Mouse (Mus musculus): ENCODE data around the gene AC140267.1. TPM values are rescaled to one million over a fixed set of nuclear protein-coding genes. Genes with fewer than 3 reads are reported as not detected.

Gene AC140267.1
- total and polyA plus RNA-seq, 2 experiments from 2014 or later, result not detected

- peak; percentile 94 for DNase-seq (ENCODE audit: low spot score)
- peak; percentile 70 for ATAC-seq (ENCODE audit: insufficient read depth, low read depth)
- Histone ChIP-seq H3K4me2 (ENCODE audit: low read depth, low read length) (peak overlapping the region; percentile 95), H3K36me3 (replicated peaks; ENCODE audit: control insufficient read depth, insufficient read depth, low read length) (peaks cover 34% of the 10 kb centered on the region), H3K4me3 (ENCODE audit: low read depth, low read length) (peak overlapping the region; percentile 79), H3K27ac (ENCODE audit: low read depth) (peak overlapping the region; percentile 98), H3K9me3 (replicated peaks; ENCODE audit: control insufficient read depth, low read length) (no peaks in the 10 kb centered on the region), H3K4me1 (ENCODE audit: control insufficient read depth, insufficient read depth) (peaks cover 33% of the 10 kb centered on the region), H3K9ac (replicated peaks; ENCODE audit: low read depth, low read length) (peak overlapping the region; percentile 97), H3K27me3 (ENCODE audit: control insufficient read depth, insufficient read depth, low read length) (no peaks in the 10 kb centered on the region)
- TF ChIP-seq EP300 (IDR thresholded peaks at IDR 0.05; ENCODE audit: low read depth), result no peak; the same call in 1 of the 2 replicates
- TF ChIP-seq CTCF (IDR thresholded peaks at IDR 0.05; ENCODE audit: low read depth), result no peak
- WGBS, result under 1% methylated on average over 50 of the region's 51 CpGs
Observed at GRCm38 (mm10) chr15:80255646-80256121, 20.0 kb downstream of the AC140267.1 start.

- Histone ChIP-seq H3K36me3 (replicated peaks; ENCODE audit: control insufficient read depth, insufficient read depth, low read length) (peaks cover 34% of the 10 kb centered on the region), H3K27ac (ENCODE audit: low read depth) (peak overlapping the region; percentile 98), H3K4me2 (ENCODE audit: low read depth, low read length) (peak overlapping the region; percentile 95), H3K9ac (replicated peaks; ENCODE audit: low read depth, low read length) (peak overlapping the region; percentile 97), H3K27me3 (ENCODE audit: control insufficient read depth, insufficient read depth, low read length) (no peaks in the 10 kb centered on the region), H3K4me1 (ENCODE audit: control insufficient read depth, insufficient read depth) (peaks cover 28% of the 10 kb centered on the region; the same call in 1 of the 2 replicates), H3K4me3 (ENCODE audit: low read depth, low read length) (peak overlapping the region; percentile 79), H3K9me3 (replicated peaks; ENCODE audit: control insufficient read depth, low read length) (no peaks in the 10 kb centered on the region)
- WGBS, result 3% methylated on average over 16 of the region's 16 CpGs
- DNase-seq (ENCODE audit: low spot score), result no peak
- TF ChIP-seq CTCF (IDR thresholded peaks at IDR 0.05; ENCODE audit: low read depth) (no peak), EP300 (IDR thresholded peaks at IDR 0.05; ENCODE audit: low read depth) (no peak)
- no peak for ATAC-seq (ENCODE audit: insufficient read depth, low read depth)
Observed at GRCm38 (mm10) chr15:80256242-80256641, 20.6 kb downstream of the AC140267.1 start.

GRCm38 (mm10) chr15:80256656-80257601, 21.3 kb downstream of the AC140267.1 start:
- peak overlapping the region; percentile 79 for H3K4me3 ChIP-seq (ENCODE audit: low read depth, low read length)
- H3K27me3 ChIP-seq (ENCODE audit: control insufficient read depth, insufficient read depth, low read length), result no peaks in the 10 kb centered on the region
- ATAC-seq (ENCODE audit: insufficient read depth, low read depth) (no peak), DNase-seq (ENCODE audit: low spot score) (no peak)
- H3K36me3 ChIP-seq (replicated peaks; ENCODE audit: control insufficient read depth, insufficient read depth, low read length), result peaks cover 34% of the 10 kb centered on the region
- no peak for TF ChIP-seq CTCF (IDR thresholded peaks at IDR 0.05; ENCODE audit: low read depth)
- TF ChIP-seq EP300 (IDR thresholded peaks at IDR 0.05; ENCODE audit: low read depth), result 0 out of 2 replicates have a peak, but pooled peaks have one; percentile 17
- peak overlapping the region; percentile 98 for H3K27ac ChIP-seq (ENCODE audit: low read depth)
- no peaks in the 10 kb centered on the region for H3K9me3 ChIP-seq (replicated peaks; ENCODE audit: control insufficient read depth, low read length)
- H3K4me1 ChIP-seq (ENCODE audit: control insufficient read depth, insufficient read depth), result peaks cover 21% of the 10 kb centered on the region; the same call in 1 of the 2 replicates
- 45% methylated on average over 12 of the region's 12 CpGs for WGBS
- H3K4me2 ChIP-seq (ENCODE audit: low read depth, low read length), result peak overlapping the region; percentile 95
- H3K9ac ChIP-seq (replicated peaks; ENCODE audit: low read depth, low read length), result peak overlapping the region; percentile 97

- Histone ChIP-seq H3K4me2 (ENCODE audit: low read depth, low read length) (peak overlapping the region; percentile 95), H3K4me1 (ENCODE audit: control insufficient read depth, insufficient read depth) (peaks cover 20% of the 10 kb centered on the region; the same call in 1 of the 2 replicates), H3K9me3 (replicated peaks; ENCODE audit: control insufficient read depth, low read length) (no peaks in the 10 kb centered on the region), H3K4me3 (ENCODE audit: low read depth, low read length) (peak overlapping the region; percentile 79; the same call in 1 of the 2 replicates), H3K36me3 (replicated peaks; ENCODE audit: control insufficient read depth, insufficient read depth, low read length) (peaks cover 34% of the 10 kb centered on the region), H3K27ac (ENCODE audit: low read depth) (peak overlapping the region; percentile 50), H3K27me3 (ENCODE audit: control insufficient read depth, insufficient read depth, low read length) (no peaks in the 10 kb centered on the region), H3K9ac (replicated peaks; ENCODE audit: low read depth, low read length) (no peak overlapping the region)
- ATAC-seq (ENCODE audit: insufficient read depth, low read depth) (no peak), DNase-seq (ENCODE audit: low spot score) (no peak)
- no peak for TF ChIP-seq CTCF (IDR thresholded peaks at IDR 0.05; ENCODE audit: low read depth)
- TF ChIP-seq EP300 (IDR thresholded peaks at IDR 0.05; ENCODE audit: low read depth), result no peak
- WGBS, result 19% methylated on average over 4 of the region's 4 CpGs
Observed at GRCm38 (mm10) chr15:80257602-80258239, 22.1 kb downstream of the AC140267.1 start.

All from heart, postnatal 0 days (tissue).